Mouse (Mus musculus) hindbrain, embryonic 12.5 days (tissue): ENCODE data around the gene Gm3278. TPM values are rescaled to one million over a fixed set of nuclear protein-coding genes. Genes with fewer than 3 reads are reported as not detected.
"Not testable (repeated sequence)": the region's sequence is repeated elsewhere in the genome, so short reads cannot be mapped to it uniquely, and the experiment has no call there.

Experiments used
- ATAC-seq: fragments of 200-750 bp; cut with Nextera tagmentation; 2 replicates; pipeline ENCODE4 v1.8.0; 2017; ENCODE audit warnings: moderate TSS enrichment; ENCODE audit not compliant: low FRiP score
- H3K27ac ChIP-seq: fragments of 300-500 bp; sonication (generic); 2 replicates; pipeline ENCODE4 v1.5.1; 2016; ENCODE audit warnings: mild to moderate bottlenecking
- H3K27me3 ChIP-seq: fragments of 300-500 bp; sonication (generic); 2 replicates; pipeline ENCODE4 v1.6.1; 2016; ENCODE audit warnings: mild to moderate bottlenecking
- H3K36me3 ChIP-seq: fragments of 300-500 bp; sonication (generic); 2 replicates; pipeline ENCODE4 v1.6.1; 2016; ENCODE audit warnings: mild to moderate bottlenecking
- H3K4me1 ChIP-seq: fragments of 300-500 bp; sonication (generic); 2 replicates; pipeline ENCODE4 v1.6.1; 2016
- H3K4me2 ChIP-seq: fragments of 300-500 bp; sonication (generic); replicated peaks from 2 replicates; pipeline ENCODE4 v1.6.1; 2016; ENCODE audit warnings: mild to moderate bottlenecking
- H3K4me3 ChIP-seq: fragments of 300-500 bp; sonication (generic); 2 replicates; pipeline ENCODE4 v1.5.1; 2016; ENCODE audit warnings: mild to moderate bottlenecking
- H3K9ac ChIP-seq: fragments of 300-500 bp; sonication (generic); 2 replicates; pipeline ENCODE4 v1.6.1; 2016; ENCODE audit warnings: mild to moderate bottlenecking, moderate library complexity
- H3K9me3 ChIP-seq: fragments of 300-500 bp; sonication (generic); replicated peaks from 2 replicates; pipeline ENCODE4 v1.6.1; 2016; ENCODE audit warnings: mild to moderate bottlenecking
- WGBS: fragments of 180-500 bp; shearing (Covaris S2); methylation state at CpG from one replicate; pipeline ENCODE4 v1.1.7; 2016; 5-methylcytosine and 5-hydroxymethylcytosine counted together
- polyA plus RNA-seq: library from polyadenylated mRNA; unstranded; fragments of >200 nt; fragmentation: Nextera tagmentation; extraction: Ambion mirVana; gene quantifications from 2 replicates; pipeline ENCODE4 v1.2.1, GENCODE M21; 2016

Gene Gm3278
- polyA plus RNA-seq: 0.18 TPM in 1 of 2 replicates, not detected in the other

DNA sequence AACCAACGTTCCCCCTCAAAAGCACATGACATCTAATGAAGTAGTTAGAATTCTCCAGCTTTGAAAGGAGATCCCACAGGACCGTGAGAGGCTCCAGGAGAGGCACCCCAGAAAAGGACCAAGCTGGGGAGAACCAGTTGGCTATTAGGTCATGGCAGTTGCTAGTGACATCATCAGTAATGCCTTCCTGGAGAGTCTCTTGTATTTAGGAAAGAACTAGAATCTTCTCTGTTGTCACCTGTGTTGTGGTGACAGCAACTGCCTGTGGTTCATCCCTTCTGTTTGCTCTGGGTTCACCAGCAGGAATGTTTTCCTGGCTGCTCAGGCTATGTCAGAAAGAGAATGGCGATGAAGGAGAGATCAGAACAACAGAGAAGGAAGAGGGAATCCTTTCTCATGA, at the start of gene Gm3278:
Gm3278 (plus strand) TSS at position 301 of the 400 bp plus-strand sequence.
- H3K27me3 ChIP-seq, H3K9ac ChIP-seq, H3K4me3 ChIP-seq, H3K27ac ChIP-seq, H3K4me1 ChIP-seq, H3K4me2 ChIP-seq, H3K9me3 ChIP-seq, ATAC-seq, H3K36me3 ChIP-seq: not testable (repeated sequence)
- WGBS: 100% methylated on average over 1 of the region's 3 CpGs

DNA sequence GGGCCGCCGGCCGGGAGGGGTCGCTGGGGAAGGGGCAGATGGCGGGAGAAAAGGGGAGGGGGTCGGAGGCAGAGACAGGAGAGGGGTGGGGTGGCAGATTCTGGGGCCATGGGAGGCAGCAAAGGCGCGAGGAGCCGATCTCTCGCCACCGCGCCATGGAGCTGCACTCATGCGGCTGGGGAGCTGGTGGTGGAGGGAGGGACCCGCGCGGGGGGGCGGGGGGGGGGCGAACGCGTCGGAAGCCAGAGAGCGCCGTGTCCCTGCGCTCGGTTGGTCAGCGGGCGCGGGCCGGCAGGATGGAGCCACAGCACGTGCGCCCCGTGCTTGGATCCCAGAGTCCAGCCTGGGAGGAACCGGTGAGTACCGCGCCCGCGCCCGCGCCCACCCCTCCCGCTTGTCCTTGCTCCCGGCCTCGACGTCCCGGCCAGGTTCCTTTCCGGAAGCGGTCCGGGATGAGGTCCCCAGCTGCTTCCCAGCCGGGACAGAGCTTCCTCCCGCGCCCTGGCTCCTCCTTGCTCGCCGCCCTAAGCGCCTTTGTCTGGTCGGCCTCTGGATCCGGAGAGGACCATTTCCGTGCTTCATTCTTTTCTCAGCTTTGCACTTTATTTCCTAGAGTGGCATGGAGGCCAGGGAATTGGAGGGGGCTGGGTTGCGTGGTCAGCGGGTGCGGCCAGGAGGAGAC, 36.8 kb upstream of the Gm3278 start, which contains the start of gene Gm3264:
Gm3264 (plus strand) TSS at position 278 of the 682 bp plus-strand sequence.
- 9% methylated on average over 38 of the region's 59 CpGs for WGBS
- peak within 1 kb of the TSS; percentile 42 for H3K4me3 ChIP-seq
- H3K27me3 ChIP-seq, ATAC-seq, H3K27ac ChIP-seq, H3K9me3 ChIP-seq, H3K4me1 ChIP-seq, H3K36me3 ChIP-seq: not testable (repeated sequence)
- H3K4me2 ChIP-seq: peak within 1 kb of the TSS; percentile 56
- peak within 1 kb of the TSS; percentile 59 for H3K9ac ChIP-seq

Other genes starting within 250 kb of the Gm3278 start
- gene Gm3239, start 228.2 kb upstream of the Gm3278 start, polyA plus RNA-seq: 0.23 TPM in 1 of 2 replicates, not detected in the other
- gene Gm7876, start 183.2 kb upstream of the Gm3278 start, polyA plus RNA-seq: not detected in 2 replicates
- gene Gm3252, start 165.6 kb upstream of the Gm3278 start, polyA plus RNA-seq: 0.65 and 1.0 TPM in 2 replicates
- not detected in 2 replicates for gene Gm9602, start 116.1 kb upstream of the Gm3278 start, polyA plus RNA-seq
- gene Gm3269, start 54.3 kb upstream of the Gm3278 start, polyA plus RNA-seq: not detected in 2 replicates
- 0.61 and 2.2 TPM in 2 replicates for gene Gm3264, start 36.8 kb upstream of the Gm3278 start, polyA plus RNA-seq
- gene Gm8297, start 91.5 kb downstream of the Gm3278 start, polyA plus RNA-seq: not detected in 2 replicates
- gene Gm3298, start 123.5 kb downstream of the Gm3278 start, polyA plus RNA-seq: not detected in 2 replicates
- not detected in 2 replicates for gene 4930555G01Rik, start 158.2 kb downstream of the Gm3278 start, polyA plus RNA-seq
- gene Gm8281, start 178.6 kb downstream of the Gm3278 start, polyA plus RNA-seq: 1.9 and 3.8 TPM in 2 replicates
- gene Gm8279, start 239.1 kb downstream of the Gm3278 start, polyA plus RNA-seq: not detected in 2 replicates